Comparison of ENCODE assay signal across 13 mouse cellular contexts in genomic region chr5:132923365-132923764, GRCm38 (mm10).
DNase-seq lines count a peak whose midpoint lies in the region; TF ChIP-seq lines count a peak whose summit lies in the region.
"Had no signal": no experiment of that assay in that cellular context is flagged by ENCODE, and none has a peak within 500 bp of the region (broad histone marks: within the 10 kb centered on the region; RNA-seq: fewer than 3 reads in every experiment).

No protein-coding gene starts in this region.

- no peaks in the 10 kb centered on the region for H3K4me1 ChIP-seq in kidney, adult 2 months (ENCODE audit: control insufficient read depth, insufficient read depth, low read length)
- H3K4me1 ChIP-seq: heart, embryonic 15.5 days; liver, embryonic 12.5 days had no signal

- H3K4me3 ChIP-seq in kidney, adult 2 months (ENCODE audit: insufficient read depth, low read depth, low read length) = no peak overlapping the region
- H3K4me3 ChIP-seq: heart, embryonic 15.5 days; liver, embryonic 12.5 days had no signal

- TF ChIP-seq POLR2A in kidney, adult 2 months (IDR thresholded peaks at IDR 0.05; ENCODE audit: low read depth, low read length) = no peak

- H3K27ac ChIP-seq in kidney, adult 2 months (ENCODE audit: insufficient read depth, low read depth, low read length) = no peak overlapping the region
- H3K27ac ChIP-seq: heart, embryonic 15.5 days; liver, embryonic 12.5 days had no signal

- WGBS in kidney, adult 2 months = 5% methylated on average over 4 of the region's 4 CpGs

- H3K27me3 ChIP-seq in kidney, adult 2 months (replicated peaks; ENCODE audit: control insufficient read depth, insufficient read depth, low read length) = no peaks in the 10 kb centered on the region
- H3K27me3 ChIP-seq: CH12.LX; heart, embryonic 15.5 days; liver, embryonic 12.5 days had no signal

- no peak for TF ChIP-seq CTCF in kidney, adult 2 months (conservative IDR thresholded peaks at IDR 0.05; ENCODE audit: insufficient read depth, insufficient read length, low read depth, low read length)

- H3K36me3 ChIP-seq in kidney, adult 2 months (ENCODE audit: control insufficient read depth, insufficient read depth, low read length) = no peaks in the 10 kb centered on the region
- H3K36me3 ChIP-seq: heart, embryonic 15.5 days; liver, embryonic 12.5 days had no signal

- DNase-seq in kidney, adult 2 months = peak; percentile 1
- DNase-seq in kidney, adult 8-10 months = no peak
- DNase-seq in ES-CJ7 (ENCODE audit: low read depth, low spot score) = peak; percentile 13
- peak; percentile 25 for DNase-seq in embryo, embryonic 9.5 days (ENCODE audit: extremely low spot score)
- DNase-seq in lung, postnatal 10 days = peak; percentile 33
- DNase-seq in cerebellum, postnatal 14 days = no peak
- no peak for DNase-seq in spleen, postnatal 14 days (ENCODE audit: low spot score in 2 of 2)
- DNase-seq in spleen, postnatal 10 days (ENCODE audit: low spot score in 2 of 2) = no peak
- DNase-seq: adrenal gland, adult 2 months; cerebellum, adult 9-11 months had no signal

Comparison
In these comparisons a context has a peak if more than half of its experiments do, and no peak if none do; other contexts are left out.
1. DNase-seq: peak in kidney, adult 2 months (single experiment), ES-CJ7 (single experiment), embryo, embryonic 9.5 days (single experiment) and lung, postnatal 10 days (single experiment); none in kidney, adult 8-10 months (0 of 2), cerebellum, postnatal 14 days (0 of 2), spleen, postnatal 14 days (0 of 2) and spleen, postnatal 10 days (0 of 2).